Mouse (Mus musculus) ES-E14 (cell line): Measurements from ENCODE around the gene Carhsp1.

ENCODE experiments used
- CHD2 ChIP-seq: IDR thresholded peaks from 2 replicates; pipeline ENCODE4 v1.6.1; 2014; ENCODE audit warnings: mild to moderate bottlenecking, low read depth, low read length, inconsistent platforms
- ZNF384 ChIP-seq: IDR thresholded peaks from 2 replicates; pipeline ENCODE4 v1.6.1; 2012; ENCODE audit warnings: low read depth, low read length, inconsistent platforms

GRCm38 (mm10) chr16:8672811-8673210 lies 856 bp upstream of the Carhsp1 start:
- TF ChIP-seq CHD2 (no peak), ZNF384 (no peak)
